Mouse (Mus musculus): ENCODE measurements around the gene Tmprss3. TPM values are rescaled to one million over a fixed set of nuclear protein-coding genes. Genes with fewer than 3 reads are reported as not detected.

The Tmprss3 gene
- total RNA-seq, 2 experiments from 2014 or later, result 0.15 TPM; not detected in 1

DNA sequence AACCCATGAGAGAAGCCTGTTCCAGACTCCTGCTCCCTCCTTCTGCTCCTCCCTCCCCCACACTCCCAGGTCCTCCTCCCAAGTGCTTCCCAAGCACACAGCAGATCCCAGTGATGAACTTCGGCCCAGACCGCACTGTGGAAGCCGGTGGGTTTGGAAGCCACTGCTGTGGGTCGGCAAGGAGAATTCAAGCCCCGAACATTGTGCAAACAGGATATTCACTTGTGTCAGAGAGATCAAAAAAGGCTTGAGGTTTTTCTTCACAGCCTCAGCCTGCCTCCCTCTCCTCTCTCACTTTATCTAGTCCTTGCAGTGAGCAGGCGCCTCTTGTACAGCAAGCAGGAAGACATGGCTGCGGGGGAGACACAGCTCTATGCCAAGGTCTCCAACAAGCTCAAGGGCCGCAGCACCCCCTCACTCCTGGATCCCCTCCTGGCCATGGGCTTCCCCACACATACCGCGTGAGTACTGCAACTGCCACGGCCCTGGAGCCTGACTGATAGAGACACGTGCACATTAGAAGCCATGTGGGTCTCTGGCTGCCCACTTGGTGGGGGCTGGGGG lies 9.1 kb upstream of the Tmprss3 start, which contains the start of gene Ubash3a:
Gene Ubash3a, plus strand, starts transcription at position 103 of the 564 bp plus-strand sequence.
- ATAC-seq (replicated peaks; ENCODE audit: low FRiP score, poor library complexity, severe bottlenecking), result peak; percentile 45; the same call in 1 of the 2 replicates

- ATAC-seq (replicated peaks; ENCODE audit: low FRiP score, poor library complexity, severe bottlenecking), result no peak
Observed at GRCm38 (mm10) chr17:31196283-31196682, 2.5 kb downstream of the Tmprss3 start.

DNA sequence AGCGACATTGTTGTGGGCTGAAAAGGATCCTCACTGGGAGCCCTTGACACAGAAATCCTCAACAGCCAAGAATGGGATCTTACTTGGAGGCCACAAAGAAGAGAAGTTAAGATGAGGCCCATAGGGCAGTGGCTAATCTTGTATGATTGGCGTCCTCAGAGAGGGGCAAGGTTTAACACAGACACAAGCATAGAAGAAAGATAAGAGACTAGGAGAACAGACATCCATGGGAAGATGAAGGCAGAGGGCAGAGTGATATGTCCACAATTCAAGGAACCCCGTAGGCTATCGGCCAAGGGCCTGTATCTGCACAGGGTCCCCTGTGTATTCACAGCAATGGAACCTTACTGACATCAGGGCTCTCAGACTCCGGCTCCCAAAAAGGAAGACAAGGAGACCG lies 3.6 kb downstream of the Tmprss3 start:
- 0 out of 2 replicates have a peak, but pooled peaks have one; percentile 9 for ATAC-seq (replicated peaks; ENCODE audit: low FRiP score, poor library complexity, severe bottlenecking)

DNA sequence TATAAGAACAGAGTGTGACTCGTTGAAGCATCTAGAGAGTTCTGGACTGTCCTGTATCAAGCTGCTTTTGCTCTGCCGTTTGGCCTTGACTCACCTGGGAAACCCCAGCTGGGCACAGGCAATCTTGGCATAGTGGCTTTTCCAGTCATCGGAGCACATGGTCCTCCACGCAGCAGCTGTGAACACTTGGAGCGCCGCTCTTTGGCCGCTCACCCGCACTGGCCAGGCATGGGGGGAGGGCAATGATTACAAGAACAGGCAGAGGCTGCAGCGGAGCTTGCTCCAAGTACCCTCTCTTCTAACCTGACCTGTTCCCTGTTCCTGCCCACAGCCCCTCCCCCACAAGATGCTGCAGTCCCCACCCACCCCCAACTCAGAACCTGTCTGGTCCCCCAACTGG lies 5.4 kb downstream of the Tmprss3 start:
- no peak for ATAC-seq (replicated peaks; ENCODE audit: low FRiP score, poor library complexity, severe bottlenecking)

- ATAC-seq (replicated peaks; ENCODE audit: low FRiP score, poor library complexity, severe bottlenecking), result no peak
Observed at GRCm38 (mm10) chr17:31192663-31193062, 6.1 kb downstream of the Tmprss3 start.

DNA sequence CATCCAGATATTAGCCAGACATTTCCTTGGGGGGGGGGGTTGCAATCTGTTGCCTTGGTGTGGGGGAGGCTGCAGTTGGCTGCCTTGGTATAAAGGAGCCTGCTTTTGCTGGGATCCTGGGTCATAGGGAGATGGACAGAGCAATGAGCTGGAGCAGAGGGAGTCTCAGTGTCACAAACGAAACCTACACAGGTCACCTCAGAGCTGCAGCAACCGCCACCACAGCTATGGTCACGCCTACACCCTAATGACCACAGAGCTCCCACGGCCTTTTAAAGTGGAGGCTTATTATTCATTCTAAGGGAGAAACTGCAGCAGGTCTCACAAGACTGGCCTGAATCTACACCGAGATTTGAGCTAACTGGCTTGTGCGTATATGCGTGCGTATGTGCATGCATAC lies 7.0 kb downstream of the Tmprss3 start:
- no peak for ATAC-seq (replicated peaks; ENCODE audit: low FRiP score, poor library complexity, severe bottlenecking)

GRCm38 (mm10) chr17:31187370-31187769 lies 11.4 kb downstream of the Tmprss3 start:
- ATAC-seq (replicated peaks; ENCODE audit: low FRiP score, poor library complexity, severe bottlenecking), result no peak

DNA sequence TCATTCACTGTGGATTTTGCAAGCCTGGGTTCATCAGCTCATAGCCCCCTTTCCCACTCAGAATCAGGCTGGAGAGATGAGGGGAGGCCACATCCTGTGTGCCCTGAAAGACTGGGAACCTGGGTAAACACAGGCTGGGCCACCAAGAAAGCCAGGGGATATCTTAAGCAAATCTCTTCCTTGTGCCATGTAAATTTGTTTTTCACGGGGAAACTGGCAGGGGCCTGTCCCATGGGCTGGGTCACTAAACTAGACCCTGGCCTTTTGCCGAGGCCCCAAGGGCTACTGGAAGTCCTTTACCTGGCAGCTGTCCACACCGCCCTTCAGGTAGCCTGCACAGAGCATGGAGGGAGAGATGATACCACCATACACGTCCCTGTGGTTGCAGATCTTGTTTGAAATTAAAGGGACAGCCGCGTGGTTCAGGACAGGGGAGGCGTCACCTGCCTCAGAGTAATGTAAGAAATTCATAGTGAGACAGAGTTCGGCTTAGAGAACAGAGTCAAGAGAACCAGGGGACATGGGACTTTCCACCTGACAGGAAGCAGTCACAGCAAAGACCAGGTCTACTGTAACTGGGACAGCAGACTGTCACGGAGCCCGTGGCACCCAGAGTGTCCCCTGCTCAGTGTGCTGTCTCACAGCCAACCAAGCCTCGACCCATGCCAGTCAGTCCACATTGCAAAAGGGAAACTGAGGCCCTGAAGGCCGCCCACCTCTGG lies 14.3 kb downstream of the Tmprss3 start:
- no peak for ATAC-seq (replicated peaks; ENCODE audit: low FRiP score, poor library complexity, severe bottlenecking)

DNA sequence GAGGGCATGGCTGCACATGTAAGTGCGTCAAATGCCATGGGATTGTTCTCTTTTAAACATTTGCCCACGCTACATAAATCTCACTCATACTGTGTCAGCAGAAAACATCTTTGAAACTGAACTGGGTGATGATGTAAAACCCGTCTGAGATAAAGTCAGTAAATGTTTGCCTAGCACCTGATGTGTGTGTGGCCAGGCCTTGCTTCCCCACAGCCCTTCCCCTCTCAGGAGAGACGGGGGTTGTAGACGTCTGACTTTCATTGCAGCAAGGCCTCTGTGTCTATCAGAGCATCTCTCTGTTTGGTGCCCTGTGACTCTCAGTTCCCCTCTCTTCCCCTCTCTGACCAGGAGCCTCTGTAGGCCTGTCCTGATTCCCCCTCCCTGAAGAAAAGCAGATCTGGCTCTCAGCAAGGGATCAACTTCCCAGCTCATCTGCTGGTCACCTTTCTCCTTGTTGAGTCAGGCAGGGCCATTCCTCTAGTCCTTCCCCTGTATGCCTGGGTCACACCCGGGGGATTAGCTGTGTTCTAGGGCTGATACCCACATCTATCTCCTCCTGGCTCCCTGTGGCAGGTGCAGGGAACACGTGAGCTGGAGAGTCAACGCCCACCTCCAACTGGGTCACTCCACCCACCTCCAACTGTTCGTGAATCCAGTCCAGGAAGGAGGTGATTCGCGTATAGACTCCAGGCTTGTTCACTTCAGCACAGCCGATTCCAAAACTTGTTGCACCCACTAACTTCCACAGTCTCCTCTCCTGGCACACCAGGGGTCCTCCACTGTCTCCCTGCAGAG lies 15.4 kb downstream of the Tmprss3 start:
- ATAC-seq (replicated peaks; ENCODE audit: low FRiP score, poor library complexity, severe bottlenecking), result no peak

DNA sequence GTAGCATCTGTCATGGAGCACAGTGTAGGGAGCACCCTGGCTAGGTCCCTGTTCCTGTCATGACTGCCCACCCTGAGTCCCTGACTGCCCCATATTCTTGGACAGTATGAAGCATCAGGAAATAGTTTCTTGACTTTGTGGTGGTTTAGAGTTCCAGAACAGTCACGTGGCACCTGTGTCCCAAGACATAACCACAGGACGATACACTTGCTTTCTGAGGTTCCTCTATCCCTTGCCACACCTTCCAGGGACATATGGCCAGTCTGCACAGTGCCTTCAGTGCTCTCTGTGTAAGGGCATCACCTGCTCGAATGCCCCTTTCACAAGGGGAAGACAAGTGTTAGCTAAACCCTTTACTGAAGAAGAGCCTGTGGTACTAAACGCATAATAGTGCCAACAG lies 17.3 kb downstream of the Tmprss3 start:
- ATAC-seq (replicated peaks; ENCODE audit: low FRiP score, poor library complexity, severe bottlenecking), result no peak

- ATAC-seq (replicated peaks; ENCODE audit: low FRiP score, poor library complexity, severe bottlenecking), result no peak
Observed at GRCm38 (mm10) chr17:31176321-31176720, 22.5 kb downstream of the Tmprss3 start.

GRCm38 (mm10) chr17:31169796-31170195 lies 29.0 kb downstream of the Tmprss3 start:
- no peak for ATAC-seq (replicated peaks; ENCODE audit: low FRiP score, poor library complexity, severe bottlenecking)

GRCm38 (mm10) chr17:31165127-31165526 lies 33.6 kb downstream of the Tmprss3 start, which contains the start of gene Tff1:
Gene Tff1, minus strand, starts transcription at chr17:31165277.
- no peak for ATAC-seq (replicated peaks; ENCODE audit: low FRiP score, poor library complexity, severe bottlenecking)

DNA sequence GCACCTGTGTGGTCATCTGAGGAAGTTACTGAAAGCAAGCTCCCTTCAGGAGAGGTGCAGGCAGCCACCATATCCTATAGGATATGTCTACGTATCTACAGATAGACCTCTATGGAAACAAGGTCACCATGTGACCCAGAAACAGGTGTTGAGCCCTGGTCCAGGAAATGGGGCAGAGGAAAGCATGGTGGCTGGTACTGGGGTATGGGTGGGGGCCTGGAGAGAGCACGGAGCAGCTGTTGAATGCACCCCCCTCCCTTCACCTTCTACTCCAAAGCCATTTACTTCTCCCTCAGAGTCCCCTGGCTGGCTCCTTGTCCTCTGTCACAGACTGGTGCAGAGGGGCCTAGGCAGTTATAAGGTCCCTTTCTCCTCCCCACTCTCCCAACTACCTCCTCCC lies 35.0 kb downstream of the Tmprss3 start:
- no peak for ATAC-seq (replicated peaks; ENCODE audit: low FRiP score, poor library complexity, severe bottlenecking)

DNA sequence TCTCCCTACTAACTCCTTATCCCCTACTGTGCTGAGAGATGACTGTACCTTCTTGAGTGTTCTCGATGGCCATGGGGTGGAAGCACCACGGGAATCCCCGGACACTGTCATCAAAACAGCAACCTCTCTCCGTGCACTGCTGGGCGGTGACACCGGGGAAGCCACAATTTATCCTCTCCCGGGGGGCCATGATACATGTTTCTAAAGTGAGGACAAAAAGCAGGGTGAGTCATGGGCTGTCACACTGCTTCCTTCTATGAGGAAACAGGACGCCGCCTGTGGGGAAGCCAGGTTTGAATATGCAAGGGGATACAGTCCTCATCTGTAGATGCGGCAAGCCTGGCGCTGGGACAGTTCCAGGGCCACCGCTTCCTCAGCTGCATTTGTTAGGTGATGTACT lies 36.2 kb downstream of the Tmprss3 start:
- ATAC-seq (replicated peaks; ENCODE audit: low FRiP score, poor library complexity, severe bottlenecking), result no peak

DNA sequence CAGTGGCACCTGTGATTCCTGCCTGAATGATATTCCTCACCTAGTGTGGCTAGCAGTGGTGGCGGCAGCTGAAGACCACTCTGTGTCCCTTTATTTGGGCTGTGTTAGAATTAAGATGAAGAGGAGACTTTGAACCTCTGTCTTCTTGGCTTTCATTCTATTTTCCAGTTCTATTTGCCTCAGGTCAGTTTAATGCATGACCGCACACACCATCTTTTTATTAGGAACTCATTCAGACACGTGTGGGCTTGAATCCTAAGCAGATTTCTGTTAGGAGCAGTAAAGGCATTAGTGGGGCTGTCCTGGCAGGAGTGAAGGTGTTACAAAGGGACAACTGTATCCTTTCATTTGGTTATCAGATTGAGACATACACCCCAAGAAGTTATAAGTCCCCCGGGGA lies 38.5 kb downstream of the Tmprss3 start:
- no peak for ATAC-seq (replicated peaks; ENCODE audit: low FRiP score, poor library complexity, severe bottlenecking)

GRCm38 (mm10) chr17:31157921-31158320 lies 40.9 kb downstream of the Tmprss3 start:
- no peak for ATAC-seq (replicated peaks; ENCODE audit: low FRiP score, poor library complexity, severe bottlenecking)

DNA sequence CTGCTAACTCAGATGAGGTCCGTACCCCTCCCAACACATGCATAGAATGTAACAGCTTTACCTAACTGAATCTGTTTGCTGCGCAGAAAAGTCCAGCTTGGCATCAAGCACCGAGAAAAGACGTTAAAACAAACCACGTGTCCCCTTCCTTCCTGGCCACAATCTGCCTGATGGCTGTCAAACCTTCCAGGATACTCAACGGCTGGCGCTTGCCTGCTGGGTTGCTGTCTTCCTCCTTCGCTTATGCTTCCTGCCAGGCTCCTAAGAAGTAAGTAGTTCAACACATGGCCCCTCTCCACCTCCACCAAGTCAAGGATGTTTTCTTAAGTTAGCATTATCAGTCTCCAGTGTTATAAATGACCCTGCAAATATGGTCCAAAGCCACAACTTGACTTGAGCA lies 45.0 kb downstream of the Tmprss3 start:
- ATAC-seq (replicated peaks; ENCODE audit: low FRiP score, poor library complexity, severe bottlenecking), result no peak

- no peak for ATAC-seq (replicated peaks; ENCODE audit: low FRiP score, poor library complexity, severe bottlenecking)
Observed at GRCm38 (mm10) chr17:31152966-31153499, 45.7 kb downstream of the Tmprss3 start.

- no peak for ATAC-seq (replicated peaks; ENCODE audit: low FRiP score, poor library complexity, severe bottlenecking)
Observed at GRCm38 (mm10) chr17:31152512-31152911, 46.3 kb downstream of the Tmprss3 start.
